Mouse (Mus musculus) gastrocnemius, adult 8-10 months (tissue): ENCODE measurements at regions not wholly inside any gene's neighbourhood (a gene's known extent, or its start where the extent isn't known, plus 50 kb on each side); places are given as distances from the start of the nearest gene placed in this dataset.

ENCODE experiments used
- DNase-seq, 2 experiments: peaks; one replicate each; pipeline ENCODE4 v3.0.0; 2022; ENCODE audit warnings: low spot score in 2 of 2

DNA sequence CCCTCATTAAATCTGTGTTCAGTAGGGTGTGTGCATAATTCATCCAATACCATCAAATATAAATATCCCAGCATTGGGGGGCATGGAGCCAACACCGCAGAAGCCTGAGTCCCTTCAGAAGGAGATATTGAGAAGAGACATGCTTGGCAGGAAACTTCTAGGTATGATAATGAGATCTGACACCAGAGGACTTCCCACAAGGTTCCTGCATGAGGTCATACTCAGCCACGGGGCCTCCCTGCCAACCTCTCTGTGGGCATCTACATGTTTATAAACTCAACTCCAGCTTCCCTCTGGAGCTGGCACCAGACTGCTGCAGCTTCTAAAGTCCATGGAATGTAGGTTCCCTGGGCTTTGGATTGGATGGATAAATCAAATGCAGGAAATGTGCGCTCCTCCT lies 587.4 kb upstream of the Kdm8 start:
- DNase-seq = no peak

DNA sequence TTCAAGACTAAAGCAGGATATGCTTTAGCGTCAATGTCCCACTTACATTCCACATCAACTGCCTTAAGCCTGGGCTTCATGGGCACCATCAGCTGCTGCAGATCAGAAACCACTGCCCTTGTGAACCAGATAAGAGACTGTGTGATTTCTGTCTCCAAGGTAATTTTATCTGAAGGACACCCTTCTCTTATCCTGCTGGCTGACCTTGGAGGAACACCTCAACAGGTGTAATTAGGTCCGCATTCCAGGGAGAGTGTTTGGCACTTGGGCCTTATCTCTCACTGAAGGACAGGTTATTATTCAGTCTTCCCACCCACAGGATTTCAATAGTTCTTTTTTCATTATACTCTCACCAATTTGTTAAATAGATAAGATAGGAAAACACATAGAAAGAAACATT lies 583.1 kb upstream of the Kdm8 start:
- no peak for DNase-seq

DNA sequence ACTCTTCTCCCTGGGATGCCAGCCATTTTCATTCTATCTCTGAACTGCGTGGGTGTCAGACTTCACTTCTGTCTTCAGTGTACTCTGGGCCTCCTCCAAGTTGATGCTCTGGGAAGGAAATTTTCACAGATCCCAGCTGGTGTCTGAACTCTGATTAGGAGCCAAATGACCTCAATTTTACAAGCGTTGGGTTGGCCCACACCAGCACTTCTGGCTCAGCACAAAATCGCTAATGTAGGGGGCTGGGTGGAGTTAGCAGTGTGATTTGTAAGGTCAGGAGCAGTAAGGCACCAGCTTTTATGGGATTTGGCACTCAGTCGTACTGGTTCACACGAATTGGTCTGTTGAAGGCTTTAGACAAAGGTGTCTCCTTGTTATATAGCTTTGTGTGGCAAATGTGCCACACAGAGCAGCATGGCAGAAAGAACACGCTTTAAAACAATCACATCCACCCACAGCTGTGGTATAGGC lies 576.3 kb upstream of the Kdm8 start:
- DNase-seq = peak; percentile 45

DNA sequence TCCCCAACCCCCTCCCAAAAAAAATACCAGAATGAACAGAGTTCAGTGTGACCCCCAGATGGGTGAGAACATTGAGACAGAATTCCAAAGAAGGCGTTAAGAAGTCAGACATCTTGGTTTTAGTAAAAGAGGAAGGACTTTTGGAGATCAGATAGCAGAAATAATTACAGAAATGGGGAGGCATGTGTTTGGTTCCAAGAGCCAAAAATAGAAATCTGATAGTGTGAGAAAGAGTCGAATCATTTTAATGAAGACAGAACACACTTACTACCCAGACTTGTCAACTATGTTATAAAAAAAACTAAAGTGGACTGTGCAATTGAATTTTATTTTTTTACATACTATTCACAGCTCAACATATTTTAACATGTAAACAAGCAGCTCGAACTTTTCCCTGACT lies 575.9 kb upstream of the Kdm8 start:
- DNase-seq = no peak

DNA sequence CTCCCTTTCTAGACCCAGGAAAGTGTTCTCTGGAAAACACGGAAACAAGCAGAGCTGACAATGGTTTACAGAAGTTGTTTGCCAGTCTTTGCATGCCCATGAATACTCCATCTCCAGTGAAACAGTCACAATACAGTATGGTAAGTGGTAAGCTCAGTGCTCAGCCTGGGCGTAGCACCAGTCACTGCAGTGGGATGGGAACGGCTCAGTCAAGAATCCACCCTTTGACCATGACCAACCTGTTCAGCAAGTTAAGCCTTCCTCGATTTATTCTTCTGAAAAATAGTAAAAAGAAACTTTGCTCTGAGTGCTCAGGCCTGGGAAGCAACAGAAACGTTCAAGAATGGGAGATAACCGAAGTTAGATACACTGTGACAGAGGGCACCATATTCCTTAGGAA lies 563.7 kb upstream of the Kdm8 start:
- no peak for DNase-seq

DNA sequence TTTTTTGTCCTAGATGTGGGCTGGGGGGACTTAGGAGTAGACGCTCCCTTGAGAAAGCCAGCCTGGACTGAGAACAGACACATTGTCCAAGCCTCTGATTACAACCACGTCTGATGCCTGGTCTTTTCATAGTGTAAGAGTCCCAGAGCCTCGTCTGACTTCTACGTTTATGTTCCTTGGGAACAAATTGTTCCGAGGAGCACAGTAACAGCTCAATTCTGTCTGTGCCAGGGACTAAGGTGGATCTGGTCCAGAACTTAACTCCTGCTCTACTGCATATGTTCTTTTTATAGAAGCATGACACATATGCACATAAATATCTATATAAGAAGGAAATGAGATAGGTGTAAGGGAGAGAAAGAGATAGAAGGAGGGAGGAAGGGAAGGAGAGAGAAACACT lies 537.2 kb upstream of the Kdm8 start:
- DNase-seq = peak in 1 of 2 experiments; percentile 25

DNA sequence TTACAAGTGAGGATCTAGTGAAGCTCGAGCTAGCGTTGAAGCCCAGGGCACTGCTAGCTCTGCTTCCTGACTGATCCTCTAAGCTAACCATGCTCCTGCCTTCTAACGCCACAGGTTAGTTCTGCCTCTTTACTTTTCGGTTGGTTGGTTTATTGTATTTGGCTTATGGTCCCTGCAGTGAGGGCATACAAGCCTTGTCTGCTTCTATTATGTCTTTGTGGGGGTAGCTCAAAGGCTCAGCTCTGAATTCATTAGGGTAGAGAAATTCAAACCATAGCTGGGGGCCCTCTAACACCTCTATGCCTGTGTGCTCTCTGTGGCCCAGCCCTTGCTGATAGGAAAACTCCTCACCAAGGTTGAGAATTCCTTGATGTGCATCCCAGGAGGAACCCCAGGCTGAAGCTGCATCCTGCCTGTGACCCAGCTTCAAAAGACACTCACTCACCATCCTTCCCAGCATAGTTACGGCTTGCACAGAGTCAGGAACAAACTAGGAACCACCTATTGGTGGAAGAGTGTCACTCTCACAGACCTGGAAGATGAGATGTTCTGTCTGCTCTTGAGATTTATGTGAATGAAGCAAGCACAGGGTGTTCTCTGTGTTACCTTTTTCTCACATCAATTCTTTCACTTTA lies 536.7 kb upstream of the Kdm8 start:
- no peak for DNase-seq

DNA sequence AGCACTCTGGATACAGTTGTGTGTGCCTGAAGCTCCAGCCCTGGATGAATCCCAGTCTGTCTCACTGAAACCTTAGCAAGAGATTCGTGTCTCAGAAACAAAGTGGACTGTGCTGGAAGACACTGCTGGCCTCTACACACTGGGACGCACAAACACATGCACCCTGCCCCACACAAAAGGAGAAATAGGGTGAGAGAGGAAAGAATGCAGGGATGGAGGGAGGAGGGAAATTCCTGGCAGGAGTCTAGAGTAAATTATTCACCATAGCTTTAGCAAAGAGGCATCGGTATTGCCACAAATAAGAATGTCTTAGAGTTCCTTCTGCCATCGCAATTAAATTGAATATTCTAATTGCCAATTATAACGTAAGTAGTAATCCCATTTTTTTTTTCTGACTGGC lies 530.4 kb upstream of the Kdm8 start:
- DNase-seq = no peak

DNA sequence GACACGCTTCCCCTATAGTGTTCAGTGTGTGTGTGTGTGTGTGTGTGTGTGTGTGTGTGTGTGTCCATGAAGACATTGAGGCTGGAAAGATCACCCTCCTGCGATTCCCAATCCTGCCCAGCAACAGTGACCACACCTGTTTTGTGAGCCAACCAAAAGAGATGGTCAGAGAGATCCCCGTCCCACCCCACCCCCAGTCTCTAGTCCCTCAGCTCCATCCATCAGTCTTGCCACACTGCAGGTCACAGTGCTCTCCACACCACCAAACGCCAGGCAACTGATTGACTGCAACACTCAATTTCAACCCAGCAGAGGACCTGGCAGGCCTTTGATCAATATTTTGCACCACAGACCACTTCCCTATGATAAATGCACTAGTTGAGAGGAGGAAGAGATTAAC lies 530.0 kb upstream of the Kdm8 start:
- no peak for DNase-seq

DNA sequence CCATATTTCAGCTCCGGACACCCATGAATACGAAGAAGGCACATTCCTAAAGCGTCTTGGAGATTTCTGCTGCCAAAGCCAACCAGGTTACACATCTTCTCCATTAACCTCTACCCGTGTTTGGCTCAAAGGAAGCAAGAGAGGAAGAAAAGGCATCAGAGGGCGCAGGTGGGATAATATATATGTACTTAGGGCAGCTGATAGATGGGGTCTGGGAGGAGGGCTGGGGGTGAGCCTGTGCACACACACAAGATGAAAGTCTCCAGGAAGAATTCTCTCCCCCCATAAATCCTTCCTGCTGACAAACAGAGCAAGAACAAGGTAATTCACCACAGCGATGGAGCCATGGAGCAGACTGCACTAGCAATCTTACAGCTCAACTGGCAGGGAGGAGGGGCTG lies 529.5 kb upstream of the Kdm8 start:
- DNase-seq = no peak

DNA sequence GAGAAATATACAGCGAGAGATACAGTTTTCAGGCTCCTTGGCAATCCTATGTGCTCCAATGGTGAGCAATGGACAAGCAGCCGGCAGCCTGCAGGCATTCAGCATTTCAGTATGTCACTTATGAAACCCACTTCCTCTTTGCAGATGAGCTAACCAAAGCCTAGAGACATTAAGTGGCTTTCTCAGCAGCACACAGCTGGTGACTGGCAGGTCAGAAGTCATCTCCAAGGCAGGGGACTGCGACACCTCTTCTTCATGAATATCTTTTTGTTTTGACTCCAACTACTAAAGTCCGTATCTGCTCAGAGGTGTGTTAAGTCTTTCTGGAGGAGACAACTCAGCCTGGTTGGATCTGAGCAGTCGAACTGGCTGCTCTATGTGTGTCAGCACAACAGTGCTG lies 528.8 kb upstream of the Kdm8 start:
- DNase-seq = no peak

DNA sequence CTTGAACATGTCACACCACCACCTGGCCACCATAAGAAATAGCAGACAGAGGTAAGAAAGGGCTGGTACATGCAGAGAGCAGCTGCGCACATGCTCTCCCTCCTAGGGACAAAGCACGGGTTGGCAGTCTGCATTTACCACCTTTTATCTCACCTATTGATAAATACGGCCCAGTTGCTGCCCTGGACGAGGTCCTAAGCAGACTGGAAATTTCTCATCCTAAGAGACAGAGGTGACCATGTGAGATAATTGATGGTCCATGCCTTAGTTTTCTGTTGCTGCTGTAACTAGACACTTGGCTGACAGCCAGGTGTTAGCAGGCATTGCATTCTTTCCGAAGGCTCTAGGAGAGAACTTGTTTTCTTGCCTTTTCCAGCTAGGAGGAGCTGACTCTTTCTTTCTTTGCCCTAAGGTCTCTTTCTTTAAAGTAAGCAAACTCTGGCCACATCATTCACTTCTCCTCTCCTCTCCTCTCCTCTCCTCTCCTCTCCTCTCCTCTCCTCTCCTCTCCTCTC lies 526.8 kb upstream of the Kdm8 start:
- DNase-seq = no peak

DNA sequence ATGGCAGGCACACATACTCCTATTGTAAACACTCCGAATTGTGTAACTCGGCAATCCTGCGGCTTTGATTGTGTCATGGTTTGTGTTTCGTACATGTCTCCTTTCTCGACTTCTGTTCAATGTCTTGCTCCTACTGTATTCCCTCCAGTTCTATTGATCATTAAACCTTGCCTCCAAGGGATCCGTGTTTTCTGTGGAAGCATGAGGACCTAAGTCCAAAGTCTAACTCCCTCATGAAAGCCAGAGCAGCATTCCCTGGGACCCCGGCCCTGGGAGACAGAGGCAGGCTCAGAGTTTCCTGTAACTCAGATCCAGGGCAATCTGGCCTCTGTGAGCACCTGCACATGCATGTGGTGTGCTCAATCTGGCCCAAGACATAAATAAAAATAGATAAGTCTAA lies 521.7 kb upstream of the Kdm8 start:
- DNase-seq = no peak

DNA sequence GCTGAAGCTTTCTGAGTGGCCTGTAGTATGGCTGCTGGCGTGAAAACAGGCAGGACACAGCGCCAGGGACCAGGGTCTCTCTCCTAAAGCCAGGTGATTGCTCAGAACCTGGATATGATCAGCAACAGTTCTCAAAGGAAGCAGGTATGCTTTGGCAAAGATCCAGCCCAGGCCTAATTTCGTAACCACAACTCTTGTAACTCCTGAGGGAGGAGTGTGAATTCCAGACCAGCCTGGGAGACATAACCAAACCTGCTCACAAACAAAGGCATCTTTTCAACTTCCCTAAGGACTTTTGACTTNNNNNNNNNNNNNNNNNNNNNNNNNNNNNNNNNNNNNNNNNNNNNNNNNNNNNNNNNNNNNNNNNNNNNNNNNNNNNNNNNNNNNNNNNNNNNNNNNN lies 510.9 kb upstream of the Kdm8 start:
- DNase-seq = no peak

DNA sequence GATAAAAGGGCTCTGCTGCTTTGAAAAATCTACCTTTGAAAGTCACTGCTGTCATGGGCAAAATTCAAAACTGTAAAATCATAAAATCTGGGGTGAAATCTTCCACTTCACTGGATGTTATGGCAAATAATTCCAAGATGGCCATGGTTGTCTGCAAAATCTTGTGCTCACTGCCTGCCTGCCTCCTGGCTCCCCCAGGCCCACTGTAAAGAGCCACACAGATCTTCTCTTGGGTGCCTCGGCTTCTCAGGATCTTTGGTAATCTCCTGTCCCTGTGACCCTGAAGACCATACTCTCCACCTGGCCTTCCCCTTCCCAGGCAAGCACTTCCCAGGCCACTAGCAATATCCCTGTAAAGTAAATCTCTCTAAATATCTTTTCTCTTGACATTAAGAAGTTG lies 505.1 kb upstream of the Kdm8 start:
- no peak for DNase-seq

DNA sequence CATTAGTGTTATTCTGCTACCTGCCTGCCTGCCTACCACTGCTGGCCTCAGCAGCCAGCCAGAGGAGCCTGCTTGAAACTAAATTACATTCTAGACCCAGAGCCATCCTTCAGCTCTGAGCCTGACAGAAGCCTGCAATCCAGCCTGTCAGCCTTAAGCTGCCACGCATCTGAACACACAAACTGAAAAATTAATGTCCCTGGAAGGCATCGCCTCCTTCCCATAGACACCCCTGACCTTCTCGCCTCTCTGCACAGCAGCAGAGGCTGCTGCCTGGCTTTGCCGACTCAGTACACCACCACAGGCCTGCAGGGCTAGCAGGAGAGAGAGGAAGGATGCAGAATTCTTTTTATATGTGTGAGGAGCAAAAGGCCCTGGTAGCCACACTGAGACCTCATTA lies 502.9 kb upstream of the Kdm8 start:
- DNase-seq = no peak

DNA sequence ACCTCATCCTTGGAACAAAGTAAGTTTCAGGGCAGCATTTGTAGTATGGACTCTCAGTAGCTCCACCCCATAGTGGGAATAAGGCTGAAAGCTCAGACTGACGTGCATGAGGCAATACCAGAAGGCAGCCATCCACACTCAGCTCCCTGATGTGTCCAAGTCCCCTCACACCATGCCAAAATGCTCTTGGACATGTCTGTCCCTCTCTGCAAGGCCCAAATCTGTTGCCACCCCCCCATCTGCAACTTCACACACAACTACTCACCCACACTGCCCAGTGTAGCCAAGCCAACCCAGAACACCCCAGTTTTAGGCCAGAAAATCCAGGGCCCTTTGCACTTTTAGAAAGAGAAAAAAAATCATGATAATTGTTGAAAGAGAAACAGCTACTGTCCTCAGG lies 498.1 kb upstream of the Kdm8 start:
- no peak for DNase-seq

DNA sequence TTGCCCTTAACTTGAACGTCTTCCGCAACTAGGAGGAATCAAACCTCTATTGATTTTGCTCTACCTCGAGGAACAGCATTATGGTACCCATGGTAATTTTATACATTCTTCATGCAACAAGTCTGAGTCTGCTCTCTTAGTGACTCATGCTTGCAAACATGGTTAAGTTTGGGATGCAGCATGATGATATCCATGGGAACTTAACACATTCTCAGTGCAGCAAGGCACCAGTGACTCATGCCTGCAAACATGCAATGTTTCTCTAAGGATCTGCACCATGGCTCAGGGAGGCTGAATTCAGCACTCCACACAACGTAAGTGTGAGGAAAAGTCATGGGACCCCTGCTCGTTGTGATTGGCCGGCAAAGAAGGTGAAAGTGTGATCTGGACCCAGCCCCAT lies 487.1 kb upstream of the Kdm8 start:
- no peak for DNase-seq

DNA sequence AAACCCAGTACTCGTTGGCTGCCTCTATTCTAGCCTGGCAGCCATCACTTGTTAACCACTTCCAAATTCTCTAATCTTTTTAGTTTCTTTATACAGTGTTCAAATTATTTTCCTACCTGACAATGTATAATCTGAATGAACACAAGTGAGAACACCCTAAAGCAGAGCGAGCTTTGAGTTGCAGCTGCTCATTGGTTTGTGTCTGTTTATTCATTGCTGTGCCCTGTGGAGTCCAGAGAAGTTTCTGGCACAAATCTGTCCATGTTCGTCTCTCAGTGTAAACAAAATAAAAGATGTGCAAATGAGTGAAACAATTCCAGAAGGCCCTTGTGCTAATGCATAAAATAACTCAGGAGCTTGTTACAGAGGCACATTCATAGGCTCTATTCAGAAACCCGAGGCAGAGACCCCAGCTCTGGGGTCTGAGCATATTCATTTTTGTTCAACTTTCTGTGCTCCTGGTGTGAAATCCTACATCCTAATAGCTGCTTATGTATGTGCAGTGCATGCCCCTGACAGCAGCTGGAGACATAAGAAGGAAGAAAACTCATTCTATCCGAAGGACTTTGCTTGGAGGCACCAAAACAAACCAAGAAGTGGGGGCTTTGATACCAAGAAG lies 469.5 kb upstream of the Kdm8 start:
- no peak for DNase-seq

DNA sequence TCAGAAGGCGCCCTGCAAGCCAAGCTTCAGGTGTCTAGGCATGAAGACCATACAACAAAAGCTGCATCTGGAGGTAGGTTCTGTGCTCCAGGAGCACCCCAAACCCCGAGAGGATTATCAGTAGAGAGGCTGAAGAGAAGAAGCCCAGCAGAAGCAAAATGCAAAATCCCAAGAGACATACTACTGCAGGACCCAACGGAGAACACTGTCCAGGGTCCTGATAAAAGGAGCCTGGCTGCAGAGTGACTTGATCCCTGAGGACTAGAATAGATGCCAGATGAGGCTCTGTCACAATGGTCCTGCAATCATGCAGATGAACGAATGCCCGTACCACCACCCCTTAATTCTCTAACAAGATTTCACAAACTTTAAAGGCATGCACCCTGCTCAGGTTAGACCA lies 455.0 kb upstream of the Kdm8 start:
- no peak for DNase-seq

DNA sequence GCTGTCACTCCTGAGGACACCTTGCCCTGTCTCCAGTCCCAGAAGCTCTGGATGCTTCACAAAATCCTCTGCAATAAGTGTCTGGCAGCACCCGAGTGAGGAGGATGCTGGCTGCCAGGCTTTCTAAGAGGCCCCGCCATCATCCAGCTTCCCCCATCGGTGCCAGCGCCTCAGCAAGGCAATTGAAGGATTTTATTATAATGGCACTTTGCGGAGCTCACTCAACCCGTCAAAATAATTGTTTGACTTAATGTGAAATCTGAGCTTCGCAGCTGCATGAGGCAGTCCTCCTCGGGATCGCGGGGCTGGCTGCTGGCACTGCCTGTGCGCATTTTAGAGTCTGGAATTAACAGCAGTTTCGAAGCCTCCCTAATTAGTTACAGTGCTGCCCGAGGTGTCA lies 453.8 kb upstream of the Kdm8 start:
- no peak for DNase-seq

DNA sequence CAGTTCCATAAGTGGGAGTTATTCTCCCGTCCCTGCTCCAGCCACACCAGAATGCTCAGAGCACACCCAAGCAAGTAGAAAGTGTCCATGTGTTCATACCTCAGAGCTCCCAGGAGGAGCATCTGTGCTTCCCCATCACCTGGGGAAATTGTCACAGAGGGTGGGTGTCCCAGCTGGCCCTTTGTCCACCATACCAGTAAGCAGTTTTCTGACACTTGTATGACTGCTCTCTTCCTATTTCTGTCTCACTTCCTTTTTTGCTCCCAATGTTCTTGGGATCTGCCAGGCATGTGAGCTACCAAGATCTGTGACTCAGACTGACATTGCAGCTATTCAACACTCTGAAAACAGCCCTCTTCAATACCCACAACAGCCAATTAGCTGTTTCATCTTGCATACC lies 447.9 kb upstream of the Kdm8 start:
- no peak for DNase-seq

DNA sequence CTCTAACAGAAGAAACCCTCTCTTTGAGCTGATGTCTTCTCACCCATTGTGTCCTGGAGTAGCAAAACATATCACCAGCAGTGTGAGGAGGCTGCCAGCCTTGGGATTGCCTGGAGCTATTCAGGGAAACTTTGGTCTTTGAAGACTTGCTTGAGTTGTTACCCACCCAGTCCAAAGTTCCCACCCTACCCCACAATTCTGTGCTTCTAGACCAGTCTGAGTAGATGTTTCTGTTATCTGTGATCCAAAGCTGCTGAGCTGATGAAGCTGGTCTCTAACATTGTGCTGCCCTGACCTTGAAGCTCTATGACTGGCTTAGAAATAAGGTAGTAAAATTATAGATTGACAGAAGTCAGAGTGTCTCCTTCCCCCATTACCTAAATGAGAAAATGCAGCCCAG lies 443.8 kb upstream of the Kdm8 start:
- DNase-seq = no peak

DNA sequence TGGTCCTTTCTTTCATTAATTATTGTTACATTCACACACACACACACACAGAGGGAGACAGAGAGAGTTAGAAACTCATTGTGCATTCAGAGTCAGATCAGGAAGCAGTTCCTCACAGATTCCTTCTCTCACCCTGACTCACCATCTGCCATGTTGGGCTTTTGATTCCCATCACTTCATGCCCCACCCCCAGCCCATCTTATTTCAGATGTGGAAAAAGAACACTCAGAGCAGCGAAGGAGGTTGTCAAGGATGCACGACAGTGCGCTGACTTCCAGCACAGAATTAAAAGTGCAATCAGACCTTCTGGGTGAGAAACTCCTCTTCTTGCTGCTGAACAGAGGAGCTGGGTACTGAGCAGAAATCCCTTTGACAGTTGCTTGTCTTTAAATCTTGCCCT lies 438.8 kb upstream of the Kdm8 start:
- DNase-seq = no peak
